24 mouse cellular contexts compared by ENCODE assay signal in the genomic region with DNA sequence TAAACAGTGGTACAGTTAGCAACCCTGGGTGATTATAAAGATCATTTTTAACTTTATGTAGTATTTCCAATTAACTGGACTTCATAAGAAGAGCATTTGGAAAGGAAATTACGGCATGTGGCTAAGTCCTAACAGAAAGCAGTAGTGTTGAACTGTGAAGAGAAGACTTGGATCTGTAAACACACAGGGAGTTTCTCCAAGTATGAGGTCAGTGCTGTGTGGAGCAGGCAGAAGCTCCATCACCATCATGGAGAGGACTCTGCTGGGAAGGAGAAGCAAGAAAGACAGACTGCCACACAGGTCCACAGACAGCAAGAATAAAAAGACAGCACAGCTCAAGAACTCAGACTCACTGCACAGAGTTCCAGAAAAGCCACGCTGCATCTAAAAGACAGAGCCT.
A peak's percentile ranks its signal among the peaks of the same experiment; 100 is the strongest.
DNase-seq lines count a peak whose midpoint lies in the region; ATAC-seq and TF ChIP-seq lines count a peak whose summit lies in the region.
"Had no signal": no experiment of that assay in that cellular context is flagged by ENCODE, and none has a peak within 500 bp of the region (broad histone marks: within the 10 kb centered on the region; RNA-seq: fewer than 3 reads in every experiment).

No protein-coding gene starts in this region.

- H3K4me2 ChIP-seq in embryonic facial prominence, embryonic 15.5 days (replicated peaks), result no peak overlapping the region
- no peak overlapping the region for H3K4me2 ChIP-seq in heart, embryonic 11.5 days
- H3K4me2 ChIP-seq: heart, embryonic 13.5 days; hindbrain, embryonic 12.5 days had no signal

- no peaks in the 10 kb centered on the region for H3K27me3 ChIP-seq in embryonic facial prominence, embryonic 15.5 days
- no peaks in the 10 kb centered on the region for H3K27me3 ChIP-seq in embryonic facial prominence, embryonic 10.5 days (replicated peaks; ENCODE audit: low read depth, poor library complexity, severe bottlenecking)
- H3K27me3 ChIP-seq in heart, embryonic 11.5 days (ENCODE audit: control insufficient read depth, insufficient read depth, low read length), result no peaks in the 10 kb centered on the region
- H3K27me3 ChIP-seq: heart, embryonic 13.5 days; hindbrain, embryonic 12.5 days had no signal

- H3K4me1 ChIP-seq in embryonic facial prominence, embryonic 15.5 days, result peaks cover 19% of the 10 kb centered on the region
- H3K4me1 ChIP-seq in embryonic facial prominence, embryonic 10.5 days, result peaks cover 5% of the 10 kb centered on the region; the same call in 1 of the 2 replicates
- H3K4me1 ChIP-seq in heart, embryonic 11.5 days (ENCODE audit: control insufficient read depth, insufficient read depth, low read length), result no peaks in the 10 kb centered on the region
- H3K4me1 ChIP-seq: forebrain, embryonic 10.5 days; heart, embryonic 13.5 days; hindbrain, embryonic 12.5 days had no signal

- 0 out of 2 replicates have a peak overlapping the region, but pooled peaks have one; percentile 2 for H3K27ac ChIP-seq in embryonic facial prominence, embryonic 15.5 days (replicated peaks)
- H3K27ac ChIP-seq in embryonic facial prominence, embryonic 10.5 days (replicated peaks), result no peak overlapping the region
- no peak overlapping the region for H3K27ac ChIP-seq in heart, embryonic 11.5 days (ENCODE audit: low read depth, low read length)
- peak overlapping the region; percentile 6; the same call in 1 of the 2 replicates for H3K27ac ChIP-seq in layer of hippocampus, adult 2 months
- H3K27ac ChIP-seq: forebrain, embryonic 10.5 days; heart, embryonic 13.5 days; hindbrain, embryonic 12.5 days had no signal

- H3K9ac ChIP-seq in embryonic facial prominence, embryonic 15.5 days, result no peak overlapping the region
- no peak overlapping the region for H3K9ac ChIP-seq in heart, embryonic 11.5 days (ENCODE audit: low read depth, low read length)
- H3K9ac ChIP-seq: heart, embryonic 13.5 days; hindbrain, embryonic 12.5 days had no signal

- no peak for ATAC-seq in embryonic facial prominence, embryonic 15.5 days (ENCODE audit: insufficient number of reproducible peaks, low FRiP score, low TSS enrichment, low read depth)
- ATAC-seq in heart, embryonic 11.5 days (replicated peaks; ENCODE audit: insufficient number of reproducible peaks, low FRiP score, low TSS enrichment), result no peak
- ATAC-seq: CD4-positive, CD25-positive, alpha-beta regulatory T cell, adult 4 months; forebrain, embryonic 14.5 days; hindbrain, embryonic 16.5 days; inflammation-experienced regulatory T-cells, adult 6 months; intestine, postnatal 0 days had no signal

- no peaks in the 10 kb centered on the region for H3K9me3 ChIP-seq in embryonic facial prominence, embryonic 15.5 days (replicated peaks)
- H3K9me3 ChIP-seq in embryonic facial prominence, embryonic 10.5 days, result no peaks in the 10 kb centered on the region
- H3K9me3 ChIP-seq in heart, embryonic 11.5 days (replicated peaks; ENCODE audit: control insufficient read depth, low read length), result no peaks in the 10 kb centered on the region
- H3K9me3 ChIP-seq: forebrain, embryonic 10.5 days; G1E; heart, embryonic 13.5 days; hindbrain, embryonic 12.5 days had no signal

- no peak for TF ChIP-seq CTCF in layer of hippocampus, adult 2 months (conservative IDR thresholded peaks at IDR 0.05)

- no peak for DNase-seq in embryonic facial prominence, embryonic 10.5 days (ENCODE audit: low spot score)
- peak; percentile 15 to 37 for DNase-seq in heart, adult 9 months (ENCODE audit: low spot score in 2 of 2)
- DNase-seq in layer of hippocampus, adult 2 months (ENCODE audit: low spot score in 2 of 2), result no peak
- no peak for DNase-seq in layer of hippocampus, adult 9-11 months
- no peak for DNase-seq in natural killer cell, adult 2 months (ENCODE audit: low spot score in 2 of 2)
- DNase-seq: adrenal gland, postnatal 14 days; B cell, adult 2 months; cerebellum, adult 18-20 months; cerebellum, adult 9-11 months; cerebellum, postnatal 36 days; gastrocnemius, postnatal 10 days; heart, postnatal 4 days had no signal

- 81% methylated on average over 2 of the region's 2 CpGs for WGBS in embryonic facial prominence, embryonic 15.5 days
- WGBS in embryonic facial prominence, embryonic 10.5 days, result 90% methylated on average over 2 of the region's 2 CpGs
- 87% methylated on average over 2 of the region's 2 CpGs for WGBS in heart, embryonic 11.5 days (ENCODE audit: insufficient replicate concordance)

- no peak overlapping the region for H3K4me3 ChIP-seq in embryonic facial prominence, embryonic 15.5 days (replicated peaks)
- no peak overlapping the region for H3K4me3 ChIP-seq in embryonic facial prominence, embryonic 10.5 days
- no peak overlapping the region for H3K4me3 ChIP-seq in heart, embryonic 11.5 days (ENCODE audit: low read depth, low read length)
- H3K4me3 ChIP-seq in layer of hippocampus, adult 2 months, result no peak overlapping the region
- H3K4me3 ChIP-seq: erythroblast, embryonic 14.5 days; forebrain, embryonic 10.5 days; heart, embryonic 13.5 days; hindbrain, embryonic 12.5 days had no signal

- no peaks in the 10 kb centered on the region for H3K36me3 ChIP-seq in embryonic facial prominence, embryonic 15.5 days
- peaks cover 7% of the 10 kb centered on the region for H3K36me3 ChIP-seq in embryonic facial prominence, embryonic 10.5 days (replicated peaks)
- H3K36me3 ChIP-seq in heart, embryonic 11.5 days (ENCODE audit: control insufficient read depth, insufficient read depth, low read length), result no peaks in the 10 kb centered on the region
- H3K36me3 ChIP-seq: hindbrain, embryonic 12.5 days had no signal

Comparison
In these comparisons a context has a peak if more than half of its experiments do, and no peak if none do; other contexts are left out.
1. H3K27ac ChIP-seq: peak in embryonic facial prominence, embryonic 15.5 days (single experiment) and layer of hippocampus, adult 2 months (single experiment); none in embryonic facial prominence, embryonic 10.5 days (single experiment) and heart, embryonic 11.5 days (single experiment).
2. DNase-seq: peak in heart, adult 9 months (2 of 2); none in embryonic facial prominence, embryonic 10.5 days (single experiment), layer of hippocampus, adult 2 months (0 of 2), layer of hippocampus, adult 9-11 months (single experiment) and natural killer cell, adult 2 months (0 of 2).